Mouse (Mus musculus): ENCODE data around the gene Elmo3.

DNA sequence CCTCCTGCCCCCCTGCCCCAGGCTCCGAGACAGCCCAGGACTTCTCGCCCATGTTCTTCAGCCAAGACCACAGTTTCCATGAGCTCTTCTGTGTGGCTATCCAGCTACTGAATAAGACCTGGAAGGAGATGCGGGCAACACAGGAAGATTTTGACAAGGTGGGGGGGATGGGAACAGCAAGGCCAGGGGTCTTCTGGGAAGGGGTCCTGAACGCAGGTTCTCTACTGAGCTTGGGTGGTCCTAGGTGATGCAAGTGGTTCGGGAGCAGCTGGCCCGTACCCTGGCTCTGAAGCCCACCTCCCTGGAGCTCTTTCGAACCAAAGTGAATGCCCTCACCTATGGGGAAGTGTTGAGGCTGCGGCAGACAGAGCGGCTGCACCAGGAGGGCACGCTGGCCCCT, 3.0 kb downstream of the Elmo3 start:
- no peak for TF ChIP-seq POLR2A (IDR thresholded peaks at IDR 0.05; ENCODE audit: low read depth, low read length)
- TF ChIP-seq CTCF (IDR thresholded peaks at IDR 0.05; ENCODE audit: extremely low read depth, insufficient read length, insufficient replicate concordance, low read depth, low read length): no peak

Data from small intestine, adult 2 months (tissue).